Mouse (Mus musculus) heart, embryonic 11.5 days (tissue): ENCODE measurements around the gene B3gnt6. TPM values are rescaled to one million over a fixed set of nuclear protein-coding genes. Genes with fewer than 3 reads are reported as not detected.

Experiments
- ATAC-seq: fragments of 200-750 bp; cut with Nextera tagmentation; replicated peaks from 2 replicates; pipeline ENCODE4 v1.8.0; 2017; ENCODE audit warnings: moderate library complexity; ENCODE audit not compliant: insufficient number of reproducible peaks, low FRiP score, low TSS enrichment
- H3K27ac ChIP-seq: fragments of 300-500 bp; sonication (generic); 2 replicates; pipeline ENCODE4 v1.5.1; 2014; ENCODE audit warnings: mild to moderate bottlenecking, low read depth, low read length
- H3K27me3 ChIP-seq: fragments of 300-500 bp; sonication (generic); 2 replicates; pipeline ENCODE4 v1.6.1; 2014; ENCODE audit warnings: mild to moderate bottlenecking, low read length, mixed read lengths; ENCODE audit not compliant: control insufficient read depth, insufficient read depth
- H3K36me3 ChIP-seq: fragments of 300-500 bp; sonication (generic); 2 replicates; pipeline ENCODE4 v1.6.1; 2014; ENCODE audit warnings: mild to moderate bottlenecking, low read length, moderate library complexity, mixed read lengths; ENCODE audit not compliant: control insufficient read depth, insufficient read depth
- H3K4me1 ChIP-seq: fragments of 300-500 bp; sonication (generic); 2 replicates; pipeline ENCODE4 v1.6.1; 2014; ENCODE audit warnings: low read length; ENCODE audit not compliant: control insufficient read depth, insufficient read depth
- H3K4me2 ChIP-seq: fragments of 300-500 bp; sonication (generic); 2 replicates; pipeline ENCODE4 v1.6.1; 2014; ENCODE audit warnings: mild to moderate bottlenecking, moderate library complexity
- H3K4me3 ChIP-seq: fragments of 300-500 bp; sonication (generic); 2 replicates; pipeline ENCODE4 v1.5.1; 2014; ENCODE audit warnings: low read depth, low read length
- H3K9ac ChIP-seq: fragments of 300-500 bp; sonication (generic); 2 replicates; pipeline ENCODE4 v1.6.1; 2014; ENCODE audit warnings: mild to moderate bottlenecking, low read depth, low read length, moderate library complexity
- H3K9me3 ChIP-seq: fragments of 300-500 bp; sonication (generic); replicated peaks from 2 replicates; pipeline ENCODE4 v1.6.1; 2016; ENCODE audit warnings: low read length; ENCODE audit not compliant: control insufficient read depth
- WGBS: fragments of 180-500 bp; shearing (Covaris S2); extraction: QIAGEN DNeasy Blood & Tissue Kit; methylation state at CpG from one replicate; pipeline ENCODE4 v1.1.7; 2014; ENCODE audit not compliant: insufficient replicate concordance; 5-methylcytosine and 5-hydroxymethylcytosine counted together
- polyA plus RNA-seq: library from polyadenylated mRNA; unstranded; fragments of >200 nt; fragmentation: Nextera tagmentation; extraction: Ambion mirVana; gene quantifications from 2 replicates; pipeline ENCODE4 v1.2.1, GENCODE M21; 2014

B3gnt6 gene
- polyA plus RNA-seq, 1 experiment from 2014 or later: not detected

DNA sequence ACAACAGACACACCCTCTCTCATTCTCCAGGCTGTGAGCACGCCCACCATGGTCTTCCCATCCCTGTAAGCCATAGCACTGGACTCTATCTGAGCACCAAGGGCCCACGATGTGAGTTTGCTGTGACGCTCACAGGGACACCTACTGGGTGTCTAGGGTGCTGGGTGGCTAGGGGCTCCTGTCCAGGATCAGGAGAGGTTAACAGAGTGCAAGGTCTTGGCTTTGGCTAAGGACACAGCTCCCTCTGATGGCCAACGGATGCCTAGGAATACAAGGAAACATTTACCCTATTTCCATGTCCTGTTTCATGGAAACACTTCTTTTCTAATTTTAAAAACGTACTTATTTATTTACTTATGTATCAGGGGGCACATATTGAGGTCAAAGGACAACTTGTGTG is 48.8 kb downstream of the B3gnt6 start:
- Histone ChIP-seq H3K4me2 (no peak overlapping the region), H3K36me3 (no peaks in the 10 kb centered on the region), H3K27me3 (no peaks in the 10 kb centered on the region), H3K4me1 (peaks cover 26% of the 10 kb centered on the region), H3K9ac (no peak overlapping the region), H3K27ac (peak overlapping the region; percentile 55), H3K4me3 (no peak overlapping the region), H3K9me3 (no peaks in the 10 kb centered on the region)
- 32% methylated on average over 5 of the region's 5 CpGs for WGBS
- no peak for ATAC-seq

DNA sequence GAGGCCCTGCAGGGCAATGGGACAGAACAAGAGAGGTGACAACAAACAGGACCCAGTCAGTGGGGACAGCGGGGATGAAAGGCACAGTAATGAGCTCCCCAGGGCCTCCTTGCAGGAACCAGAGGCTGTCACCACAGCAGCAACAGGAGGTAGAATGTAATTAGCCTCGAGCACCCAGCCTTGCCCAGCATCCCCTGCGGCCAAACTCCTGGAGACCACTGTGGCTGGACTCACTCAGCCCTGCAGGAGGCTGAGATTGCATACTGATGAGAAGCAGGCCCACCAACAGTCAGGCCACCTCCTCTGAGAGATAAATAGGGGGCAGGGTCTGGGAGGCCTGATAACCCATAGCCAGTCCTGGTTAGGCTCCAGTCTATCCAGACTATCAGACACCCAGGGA is 49.5 kb downstream of the B3gnt6 start:
- Histone ChIP-seq H3K4me3 (no peak overlapping the region), H3K4me2 (no peak overlapping the region), H3K36me3 (no peaks in the 10 kb centered on the region), H3K27me3 (no peaks in the 10 kb centered on the region), H3K9ac (peak overlapping the region; percentile 17; the same call in 1 of the 2 replicates), H3K4me1 (peaks cover 21% of the 10 kb centered on the region), H3K9me3 (no peaks in the 10 kb centered on the region), H3K27ac (peak overlapping the region; percentile 55)
- 6% methylated on average over 3 of the region's 3 CpGs for WGBS
- ATAC-seq: 0 out of 2 replicates have a peak, but pooled peaks have one; percentile 21

DNA sequence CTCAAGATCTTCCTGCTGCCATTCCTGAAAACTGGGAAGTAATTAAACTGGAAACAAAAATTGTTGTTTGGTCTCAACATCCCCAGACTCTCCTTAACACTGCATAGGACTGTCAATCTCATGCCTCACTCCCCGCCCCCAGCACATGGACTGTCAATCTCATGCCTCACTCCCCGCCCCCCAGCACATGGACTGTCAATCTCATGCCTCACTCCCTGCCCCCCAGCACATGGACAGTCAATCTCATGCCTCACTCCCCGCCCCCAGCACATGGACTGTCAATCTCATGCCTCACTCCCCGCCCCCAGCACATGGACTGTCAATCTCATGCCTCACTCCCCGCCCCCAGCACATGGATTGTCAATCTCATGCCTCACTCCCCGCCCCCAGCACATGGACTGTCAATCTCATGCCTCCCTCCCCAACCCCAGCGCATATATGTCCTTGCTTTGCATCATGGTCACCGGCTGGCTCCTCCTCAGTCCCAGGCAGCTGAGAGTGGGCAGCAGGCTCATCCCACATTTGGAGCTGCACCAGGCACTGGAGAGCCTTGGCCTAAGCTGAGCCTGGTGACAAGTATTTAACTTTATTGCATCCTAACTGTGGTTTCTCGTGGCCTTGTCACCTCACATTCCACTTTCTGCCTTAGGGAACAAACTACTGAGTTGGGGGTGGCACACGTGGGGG is 50.4 kb downstream of the B3gnt6 start:
- H3K4me3 ChIP-seq: no peak overlapping the region
- no peaks in the 10 kb centered on the region for H3K36me3 ChIP-seq
- ATAC-seq: no peak
- no peaks in the 10 kb centered on the region for H3K9me3 ChIP-seq
- no peaks in the 10 kb centered on the region; the same call in 1 of the 2 replicates for H3K27me3 ChIP-seq
- H3K27ac ChIP-seq: peak overlapping the region; percentile 55
- H3K4me2 ChIP-seq: no peak overlapping the region
- 58% methylated on average over 10 of the region's 10 CpGs for WGBS
- peak overlapping the region; percentile 17; the same call in 1 of the 2 replicates for H3K9ac ChIP-seq
- H3K4me1 ChIP-seq: peaks cover 21% of the 10 kb centered on the region

DNA sequence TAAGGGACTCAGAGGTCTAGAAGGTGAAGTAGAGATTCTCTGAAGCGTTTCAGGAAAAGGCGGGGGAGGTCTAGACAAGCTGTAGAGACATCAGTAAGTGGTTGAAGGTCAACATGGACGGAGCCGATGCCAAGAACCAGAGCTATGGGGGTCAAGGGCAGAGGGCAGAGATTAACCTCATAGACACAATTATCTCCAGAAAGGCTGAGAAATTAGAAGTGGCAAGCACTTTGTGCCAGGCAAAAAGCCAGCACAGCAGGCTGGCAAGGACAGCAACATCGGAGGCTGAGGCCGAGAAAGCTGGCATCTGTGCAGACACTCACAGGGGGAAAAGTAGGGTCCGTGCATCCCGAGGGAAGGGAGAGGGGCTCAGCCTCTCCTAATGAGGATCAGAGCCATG is 51.5 kb downstream of the B3gnt6 start:
- Histone ChIP-seq H3K4me1 (peaks cover 21% of the 10 kb centered on the region), H3K4me2 (no peak overlapping the region), H3K36me3 (no peaks in the 10 kb centered on the region), H3K9ac (no peak overlapping the region), H3K27ac (no peak overlapping the region), H3K4me3 (no peak overlapping the region), H3K9me3 (no peaks in the 10 kb centered on the region), H3K27me3 (no peaks in the 10 kb centered on the region; the same call in 1 of the 2 replicates)
- WGBS: 77% methylated on average over 8 of the region's 8 CpGs
- no peak for ATAC-seq

DNA sequence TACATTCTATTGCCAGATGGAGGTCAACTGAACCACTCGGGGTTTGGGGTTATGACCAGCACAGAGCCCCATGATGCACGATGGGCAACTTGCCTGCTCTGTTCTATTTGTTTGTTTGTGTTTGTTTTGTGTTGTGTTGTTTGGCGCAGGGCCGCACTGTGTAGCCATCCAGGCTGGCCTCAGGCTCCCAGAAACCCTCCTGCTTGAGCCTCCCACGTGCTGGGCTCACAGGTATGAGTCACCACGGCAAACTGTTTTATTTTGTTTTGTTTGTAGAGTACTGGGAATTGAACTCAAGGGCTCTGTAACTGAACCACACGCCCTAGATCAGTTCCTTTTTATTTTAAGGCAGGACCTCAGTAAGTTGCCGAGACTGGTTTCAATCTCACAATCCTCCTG is 52.8 kb downstream of the B3gnt6 start:
- Histone ChIP-seq H3K4me1 (peaks cover 24% of the 10 kb centered on the region), H3K9me3 (no peaks in the 10 kb centered on the region), H3K4me3 (no peak overlapping the region), H3K9ac (no peak overlapping the region), H3K36me3 (no peaks in the 10 kb centered on the region), H3K4me2 (no peak overlapping the region), H3K27ac (no peak overlapping the region), H3K27me3 (no peaks in the 10 kb centered on the region; the same call in 1 of the 2 replicates)
- WGBS: 78% methylated on average over 8 of the region's 8 CpGs
- no peak for ATAC-seq

DNA sequence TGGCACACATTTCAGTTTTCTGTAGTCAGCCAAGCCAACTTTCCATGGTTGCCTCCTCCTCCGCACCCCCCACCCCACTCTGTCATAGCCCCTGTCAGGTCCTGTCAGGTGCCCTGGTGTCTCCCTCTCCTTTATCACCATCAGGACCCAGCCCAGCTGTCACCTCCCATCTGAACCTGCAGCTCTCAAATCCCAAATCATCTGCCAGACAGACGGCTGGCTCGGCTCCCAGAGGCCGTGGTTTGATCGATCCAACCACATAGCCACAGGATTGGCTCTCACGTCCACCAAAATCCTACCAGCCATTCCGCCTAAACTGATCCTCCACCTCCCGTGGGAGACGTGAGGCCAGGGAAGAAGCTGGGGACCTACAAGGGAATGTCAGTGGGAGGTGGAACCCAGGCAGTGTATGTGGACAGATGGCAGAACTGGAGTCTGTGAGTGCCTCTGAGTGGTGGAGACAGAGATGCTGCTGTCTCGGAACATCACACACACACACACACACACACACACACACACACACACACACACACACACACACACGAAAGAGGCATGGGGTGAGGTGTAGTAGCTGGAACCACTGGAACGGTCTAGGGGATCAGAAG is 53.3 kb downstream of the B3gnt6 start:
- H3K4me1 ChIP-seq: peaks cover 27% of the 10 kb centered on the region
- 75% methylated on average over 12 of the region's 12 CpGs for WGBS
- ATAC-seq: no peak
- H3K36me3 ChIP-seq: no peaks in the 10 kb centered on the region
- H3K4me3 ChIP-seq: no peak overlapping the region
- H3K4me2 ChIP-seq: no peak overlapping the region
- H3K27me3 ChIP-seq: no peaks in the 10 kb centered on the region; the same call in 1 of the 2 replicates
- H3K9ac ChIP-seq: no peak overlapping the region
- H3K27ac ChIP-seq: no peak overlapping the region
- H3K9me3 ChIP-seq: no peaks in the 10 kb centered on the region

DNA sequence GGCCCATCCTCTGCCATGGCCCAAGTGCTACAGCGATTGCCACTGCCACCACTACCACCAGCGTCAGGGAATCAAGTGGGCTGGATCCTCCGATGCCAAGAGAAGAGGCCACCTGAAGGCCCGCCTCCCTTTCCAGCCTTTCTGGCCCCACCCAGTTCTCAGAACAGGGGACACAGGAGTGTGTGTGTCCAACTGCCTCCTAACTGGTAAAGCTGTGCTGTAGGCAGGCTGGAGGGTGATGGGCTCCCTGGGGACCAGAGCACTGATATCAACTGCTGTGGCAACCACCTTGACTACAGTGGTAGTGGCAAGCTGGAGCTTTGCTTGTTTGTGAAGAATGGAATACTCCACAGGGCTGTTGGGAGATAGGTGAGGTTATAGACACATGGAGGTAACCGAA is 53.9 kb downstream of the B3gnt6 start, which contains the start of gene Omp:
TSS of gene Omp (minus strand) at position 101 of the 400 bp plus-strand sequence.
- no peaks in the 10 kb centered on the region; the same call in 1 of the 2 replicates for H3K27me3 ChIP-seq
- H3K4me3 ChIP-seq: no peak within 1 kb of the TSS
- H3K4me1 ChIP-seq: peaks cover 30% of the 10 kb centered on the region
- ATAC-seq: no peak
- no peak within 1 kb of the TSS for H3K27ac ChIP-seq
- WGBS: 87% methylated on average over 5 of the region's 5 CpGs
- no peaks in the 10 kb centered on the region for H3K9me3 ChIP-seq
- H3K36me3 ChIP-seq: no peaks in the 10 kb centered on the region
- no peak within 1 kb of the TSS for H3K9ac ChIP-seq
- H3K4me2 ChIP-seq: no peak within 1 kb of the TSS

DNA sequence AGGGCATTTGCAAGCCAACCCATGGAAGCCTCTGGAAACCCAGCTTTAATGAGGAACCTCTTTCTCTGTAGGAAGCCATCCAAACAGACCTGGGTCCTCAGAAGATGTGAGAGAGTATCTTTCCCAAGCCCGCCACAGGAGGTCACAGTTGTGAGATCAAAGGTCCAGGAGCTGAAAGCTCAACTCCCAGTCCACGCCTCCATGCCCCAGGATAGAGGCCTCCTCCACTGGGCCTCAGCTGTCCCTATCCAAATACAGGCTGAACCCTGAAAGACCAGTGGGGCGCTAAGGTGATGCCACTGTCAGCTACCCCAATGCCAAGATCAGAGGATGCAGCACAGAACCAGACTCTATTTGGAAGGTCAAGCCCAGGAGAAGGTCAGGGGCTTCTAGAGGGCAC is 56.6 kb downstream of the B3gnt6 start:
- Histone ChIP-seq H3K9me3 (no peaks in the 10 kb centered on the region), H3K36me3 (no peaks in the 10 kb centered on the region), H3K4me1 (peaks cover 32% of the 10 kb centered on the region), H3K4me3 (no peak overlapping the region), H3K27me3 (no peaks in the 10 kb centered on the region; the same call in 1 of the 2 replicates), H3K4me2 (no peak overlapping the region), H3K27ac (no peak overlapping the region), H3K9ac (no peak overlapping the region)
- WGBS: 61% methylated on average over 3 of the region's 3 CpGs
- ATAC-seq: no peak
